Mouse (Mus musculus) olfactory bulb, adult 2 months (tissue): Measurements from ENCODE around the gene Tesk1.

ENCODE experiments used
- CTCF ChIP-seq: fragments of 200-500 bp; IDR thresholded peaks from 2 replicates; pipeline ENCODE4 v1.5.1; 2012; ENCODE audit warnings: low read depth, mild to moderate bottlenecking, low read length, moderate library complexity; ENCODE audit not compliant: insufficient read depth
- POLR2A ChIP-seq: fragments of 200-500 bp; IDR thresholded peaks from 2 replicates; pipeline ENCODE4 v1.6.1; 2012; ENCODE audit warnings: mild to moderate bottlenecking, low read depth, low read length, moderate library complexity; ENCODE audit not compliant: insufficient read depth

GRCm38 (mm10) chr4:43425197-43425596 lies 16.5 kb upstream of the Tesk1 start:
- no peak for TF ChIP-seq POLR2A
- TF ChIP-seq CTCF = no peak
